Mouse (Mus musculus) limb, embryonic 14.5 days (tissue): ENCODE measurements around the gene Gnb4. TPM values are rescaled to one million over a fixed set of nuclear protein-coding genes. Genes with fewer than 3 reads are reported as not detected.
A peak's percentile ranks its signal among the peaks of the same experiment; 100 is the strongest.

Experiments
- ATAC-seq: fragments of 200-750 bp; cut with Nextera tagmentation; 2 replicates; pipeline ENCODE4 v1.8.0; 2017; ENCODE audit warnings: low read depth, moderate number of reproducible peaks, moderate TSS enrichment; ENCODE audit not compliant: low FRiP score
- DNase-seq: peaks from one replicate; pipeline ENCODE4 v3.0.0-alpha.2; 2015; ENCODE audit warnings: low spot score
- H3K27ac ChIP-seq: fragments of 300-500 bp; sonication (generic); replicated peaks from 2 replicates; pipeline ENCODE4 v1.5.1; 2014; ENCODE audit warnings: low read depth, mild to moderate bottlenecking, low read length, moderate library complexity, mixed read lengths
- H3K27me3 ChIP-seq: fragments of 300-500 bp; sonication (generic); 2 replicates; pipeline ENCODE4 v1.6.1; 2014; ENCODE audit warnings: low read length, mixed read lengths; ENCODE audit not compliant: control insufficient read depth, insufficient read depth
- H3K36me3 ChIP-seq: fragments of 300-500 bp; sonication (generic); 2 replicates; pipeline ENCODE4 v1.6.1; 2014; ENCODE audit warnings: mild to moderate bottlenecking, low read length, moderate library complexity, mixed read lengths; ENCODE audit not compliant: control insufficient read depth, insufficient read depth
- H3K4me1 ChIP-seq: fragments of 300-500 bp; sonication (generic); 2 replicates; pipeline ENCODE4 v1.6.1; 2014; ENCODE audit warnings: antibody characterized with exemption, low read length, mixed read lengths; ENCODE audit not compliant: control insufficient read depth, insufficient read depth
- H3K4me2 ChIP-seq: fragments of 300-500 bp; sonication (generic); replicated peaks from 2 replicates; pipeline ENCODE4 v1.6.1; 2014; ENCODE audit warnings: low read depth, mild to moderate bottlenecking, low read length, moderate library complexity; ENCODE audit not compliant: severe bottlenecking
- H3K4me3 ChIP-seq: fragments of 300-500 bp; sonication (generic); replicated peaks from 2 replicates; pipeline ENCODE4 v1.5.1; 2014; ENCODE audit warnings: low read length
- H3K9ac ChIP-seq: fragments of 300-500 bp; sonication (generic); 2 replicates; pipeline ENCODE4 v1.6.1; 2014; ENCODE audit warnings: mild to moderate bottlenecking, low read depth, low read length, moderate library complexity; ENCODE audit not compliant: severe bottlenecking
- H3K9me3 ChIP-seq: fragments of 300-500 bp; sonication (generic); 2 replicates; pipeline ENCODE4 v1.6.1; 2016; ENCODE audit warnings: low read length; ENCODE audit not compliant: control insufficient read depth
- POLR2A ChIP-seq: fragments of 200-500 bp; IDR thresholded peaks from 2 replicates; pipeline ENCODE4 v1.8.0; 2012; ENCODE audit warnings: inconsistent platforms, mild to moderate bottlenecking, moderate library complexity, borderline replicate concordance; ENCODE audit not compliant: insufficient read depth, insufficient read length; ENCODE audit errors: extremely low read depth
- WGBS: fragments of 180-500 bp; shearing (Covaris S2); extraction: QIAGEN DNeasy Blood & Tissue Kit; methylation state at CpG from one replicate; pipeline ENCODE4 v1.1.7; 2014; 5-methylcytosine and 5-hydroxymethylcytosine counted together
- polyA plus RNA-seq, 2 experiments: library from polyadenylated mRNA; depleted of rRNA in 1 of 2; stranded (reverse) in 1 of 2; unstranded in 1 of 2; fragments of >200 nt; fragmentation: Nextera tagmentation in 1 of 2; extraction: Ambion mirVana in 1 of 2; gene quantifications; 2 replicates each; pipeline versions ENCODE4 v1.2.1 to v1.2.3; 2012 to 2014

The Gnb4 gene
- polyA plus RNA-seq, 2 experiments: 70.3 to 78.0 TPM

DNA sequence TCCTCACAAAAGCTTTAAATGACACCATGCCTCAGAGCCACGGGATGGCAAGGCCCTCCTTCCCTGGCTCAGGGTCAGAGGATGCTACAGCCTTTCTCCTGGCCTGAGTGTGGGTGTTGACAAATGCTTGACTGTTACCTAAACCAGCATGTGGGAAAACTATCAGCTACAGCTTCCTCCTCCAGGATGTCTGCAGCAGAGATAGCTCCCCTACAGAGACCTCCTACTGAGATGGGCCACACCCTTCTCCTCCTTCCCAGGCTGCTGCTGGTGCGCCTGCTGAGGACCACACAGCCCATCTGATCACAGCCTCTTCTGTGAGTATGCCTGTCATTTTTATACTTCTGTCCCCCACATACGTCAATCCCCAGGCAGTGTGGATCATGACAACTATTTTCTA lies 17.1 kb downstream of the Gnb4 start:
- H3K9ac ChIP-seq: no peak overlapping the region
- no peaks in the 10 kb centered on the region for H3K9me3 ChIP-seq
- H3K4me3 ChIP-seq: no peak overlapping the region
- 58% methylated on average over 3 of the region's 3 CpGs for WGBS
- no peak overlapping the region for H3K4me2 ChIP-seq
- no peaks in the 10 kb centered on the region for H3K4me1 ChIP-seq
- no peak overlapping the region for H3K27ac ChIP-seq
- H3K36me3 ChIP-seq: 0 out of 2 replicates have a peak, but pooled peaks cover 10% of the 10 kb centered on the region
- DNase-seq (no peak), ATAC-seq (no peak)
- no peaks in the 10 kb centered on the region for H3K27me3 ChIP-seq
- no peak for TF ChIP-seq POLR2A

DNA sequence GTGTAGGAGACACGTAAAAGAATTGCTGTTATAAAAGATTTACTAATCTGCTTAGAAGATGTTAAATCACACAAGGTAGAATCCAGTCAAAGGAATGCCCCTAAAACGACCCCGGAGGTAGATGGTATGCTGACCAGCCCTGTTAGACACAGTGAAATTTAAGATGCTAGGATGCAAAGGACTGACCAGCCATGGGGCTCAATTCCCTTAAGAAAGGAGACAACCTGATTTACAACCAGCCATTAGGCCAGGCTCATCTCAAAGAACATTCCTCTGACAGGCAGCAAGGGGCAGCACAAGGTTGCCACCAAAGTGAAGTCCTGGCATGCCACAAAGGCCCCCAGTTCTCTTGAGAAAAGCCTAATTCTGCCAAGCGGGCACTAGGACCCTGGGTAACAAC lies 21.3 kb downstream of the Gnb4 start:
- DNase-seq (no peak), ATAC-seq (no peak)
- no peak overlapping the region for H3K4me3 ChIP-seq
- H3K27ac ChIP-seq: no peak overlapping the region
- no peak overlapping the region for H3K4me2 ChIP-seq
- no peak for TF ChIP-seq POLR2A
- no peaks in the 10 kb centered on the region for H3K4me1 ChIP-seq
- H3K27me3 ChIP-seq: no peaks in the 10 kb centered on the region
- H3K9me3 ChIP-seq: no peaks in the 10 kb centered on the region
- no peak overlapping the region for H3K9ac ChIP-seq
- H3K36me3 ChIP-seq: peaks cover 32% of the 10 kb centered on the region; the same call in 1 of the 2 replicates
- WGBS: 32% methylated on average over 4 of the region's 4 CpGs

DNA sequence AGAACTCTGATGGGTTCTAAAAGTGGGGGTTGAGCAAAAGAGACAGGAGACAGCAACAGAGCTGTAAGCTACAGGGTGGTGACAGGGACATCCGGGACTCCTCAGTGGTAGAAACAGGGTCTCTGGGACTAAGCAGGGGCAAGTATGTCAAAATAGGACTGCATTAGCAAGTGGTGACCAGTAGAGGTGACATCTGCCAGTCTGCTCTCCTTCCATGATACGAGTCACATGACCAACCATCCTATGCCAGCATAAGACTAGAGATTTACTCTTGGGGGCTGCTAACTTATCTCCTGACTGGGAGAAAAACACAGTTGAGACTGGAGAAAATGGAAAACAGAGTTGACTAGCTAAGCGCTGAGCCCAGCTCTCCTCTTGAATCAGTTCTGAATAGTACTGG lies 30.1 kb downstream of the Gnb4 start:
- Histone ChIP-seq H3K27me3 (no peaks in the 10 kb centered on the region), H3K27ac (no peak overlapping the region), H3K4me1 (no peaks in the 10 kb centered on the region), H3K9ac (no peak overlapping the region), H3K9me3 (no peaks in the 10 kb centered on the region), H3K4me3 (no peak overlapping the region), H3K36me3 (peaks cover 81% of the 10 kb centered on the region), H3K4me2 (no peak overlapping the region)
- DNase-seq (no peak), ATAC-seq (no peak)
- 91% methylated on average over 3 of the region's 3 CpGs for WGBS
- TF ChIP-seq POLR2A: no peak

DNA sequence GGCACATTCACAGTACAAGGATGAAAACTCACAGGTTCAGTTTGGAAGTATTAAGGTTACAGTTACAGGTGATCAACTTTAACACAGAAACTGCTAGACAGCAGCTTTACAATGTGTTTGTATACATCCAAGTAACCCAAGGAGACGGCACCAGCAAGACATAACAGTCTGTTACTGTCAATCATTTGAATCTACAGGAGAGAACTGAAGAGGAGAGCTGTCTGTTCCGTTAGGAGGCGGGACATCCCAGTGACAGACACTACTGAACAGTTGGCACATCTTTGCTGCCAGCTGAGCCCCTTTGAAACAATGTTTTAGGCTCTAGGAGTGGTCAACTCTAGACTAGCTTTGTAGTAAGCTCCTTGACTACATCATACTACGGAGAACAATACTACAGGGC lies 32.9 kb downstream of the Gnb4 start:
- DNase-seq (peak; percentile 11), ATAC-seq (no peak)
- no peak for TF ChIP-seq POLR2A
- WGBS: 86% methylated on average over 4 of the region's 4 CpGs
- H3K4me1 ChIP-seq: no peaks in the 10 kb centered on the region
- no peak overlapping the region for H3K4me2 ChIP-seq
- H3K9ac ChIP-seq: no peak overlapping the region
- no peaks in the 10 kb centered on the region for H3K9me3 ChIP-seq
- peaks cover 66% of the 10 kb centered on the region for H3K36me3 ChIP-seq
- no peaks in the 10 kb centered on the region for H3K27me3 ChIP-seq
- H3K27ac ChIP-seq: no peak overlapping the region
- H3K4me3 ChIP-seq: no peak overlapping the region

DNA sequence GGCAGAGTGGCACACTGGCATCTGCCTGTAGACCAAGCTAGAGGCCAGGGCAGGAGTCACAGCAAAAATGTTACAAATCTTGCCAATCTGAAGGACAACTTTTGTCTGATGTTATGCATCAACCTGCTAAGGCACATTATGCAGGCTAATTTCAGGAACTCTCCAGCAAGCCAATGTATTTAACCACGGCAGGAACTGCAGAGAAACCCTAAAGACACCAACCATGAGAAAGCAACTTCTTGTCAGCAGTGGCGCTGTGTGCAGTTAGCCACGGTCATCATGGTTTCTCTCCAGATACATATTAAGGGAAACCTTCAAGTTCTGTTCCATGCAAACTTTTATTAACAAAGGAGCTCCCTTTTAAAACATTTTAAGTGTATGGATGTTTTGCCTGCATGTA lies 34.5 kb downstream of the Gnb4 start:
- Histone ChIP-seq H3K9me3 (no peaks in the 10 kb centered on the region), H3K4me3 (no peak overlapping the region), H3K4me2 (no peak overlapping the region), H3K36me3 (peaks cover 68% of the 10 kb centered on the region), H3K4me1 (no peaks in the 10 kb centered on the region), H3K9ac (no peak overlapping the region), H3K27me3 (no peaks in the 10 kb centered on the region), H3K27ac (no peak overlapping the region)
- no peak for ATAC-seq
- 95% methylated on average over 3 of the region's 3 CpGs for WGBS
- DNase-seq: no peak
- no peak for TF ChIP-seq POLR2A

DNA sequence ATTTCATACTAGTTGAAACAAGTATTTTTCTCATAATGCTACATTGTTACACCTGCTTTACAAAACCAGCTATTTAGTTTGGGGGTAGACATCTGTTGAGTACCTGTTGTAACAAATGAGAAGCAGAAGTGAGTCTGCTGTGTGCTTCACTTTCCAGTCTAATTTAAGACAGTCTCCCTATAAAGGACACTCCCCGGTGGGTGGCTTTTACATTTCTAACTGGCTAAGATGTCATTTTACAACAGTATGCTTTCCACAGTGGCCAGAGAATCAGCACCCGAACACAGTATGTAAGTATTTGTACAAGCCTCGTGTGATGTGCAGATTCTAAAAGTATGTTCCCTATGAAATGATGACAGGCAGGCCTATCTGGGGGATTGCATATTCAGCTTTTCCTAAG lies 35.6 kb downstream of the Gnb4 start:
- H3K27ac ChIP-seq: no peak overlapping the region
- WGBS: 55% methylated on average over 3 of the region's 3 CpGs
- H3K27me3 ChIP-seq: no peaks in the 10 kb centered on the region
- H3K9ac ChIP-seq: no peak overlapping the region
- ATAC-seq: no peak
- no peak for DNase-seq
- no peaks in the 10 kb centered on the region for H3K4me1 ChIP-seq
- no peak for TF ChIP-seq POLR2A
- no peaks in the 10 kb centered on the region for H3K9me3 ChIP-seq
- H3K4me2 ChIP-seq: no peak overlapping the region
- no peak overlapping the region for H3K4me3 ChIP-seq
- peaks cover 65% of the 10 kb centered on the region for H3K36me3 ChIP-seq
